Mouse (Mus musculus): ENCODE measurements at regions not wholly inside any gene's neighbourhood (a gene's known extent, or its start where the extent isn't known, plus 50 kb on each side); places are given as distances from the start of the nearest gene placed in this dataset.

DNA sequence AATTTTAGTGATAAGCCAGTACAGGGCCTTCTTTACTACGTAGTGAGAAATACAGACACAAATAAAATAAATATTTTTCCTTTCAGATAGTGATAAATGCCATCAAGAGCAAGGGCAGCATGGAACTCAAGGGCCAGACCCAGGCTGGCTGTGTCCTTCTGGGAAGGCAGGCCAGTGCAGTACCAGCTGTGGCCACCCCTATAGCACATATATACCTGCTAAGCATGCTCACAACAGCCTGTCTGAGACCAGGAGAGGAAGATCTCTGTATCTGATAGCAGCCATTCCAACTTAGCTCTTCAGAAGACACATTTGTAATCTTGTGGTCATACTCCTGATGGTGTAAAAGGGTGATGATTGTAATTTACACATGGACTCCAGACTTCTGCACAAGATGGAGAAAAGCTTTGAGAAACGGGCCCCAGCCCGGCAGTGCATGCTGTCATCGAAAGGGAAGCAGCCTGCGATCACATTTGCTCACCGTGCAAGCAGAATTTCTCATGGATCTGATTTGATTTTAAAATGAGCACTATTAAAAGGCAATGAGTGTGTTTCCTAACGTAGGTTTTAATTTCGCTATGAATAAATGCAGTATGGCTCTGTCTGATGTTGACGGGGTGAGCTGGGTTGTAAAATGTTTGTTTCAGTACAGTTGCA, 335.6 kb downstream of the Tmem38b start:
- DNase-seq (ENCODE audit: low read depth) = no peak

DNA sequence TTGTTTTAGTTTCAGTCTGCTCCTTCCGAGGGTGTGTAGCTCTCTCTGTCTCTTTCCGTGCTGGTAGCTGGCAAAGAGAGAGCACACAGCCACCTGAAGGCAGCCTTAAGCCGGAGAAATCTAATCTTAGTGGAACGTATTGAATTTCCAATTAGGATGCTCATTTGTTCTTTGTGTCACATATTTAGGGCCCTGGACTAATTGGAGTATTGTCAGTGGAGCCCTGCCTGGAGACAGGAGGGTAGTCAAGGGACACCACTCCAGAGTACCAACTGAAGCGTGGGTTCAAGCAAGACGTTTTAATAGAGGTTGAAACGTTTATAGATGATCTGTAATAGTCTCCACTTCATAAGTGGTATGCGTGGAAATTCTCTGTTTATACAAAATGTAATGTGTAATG, 336.5 kb downstream of the Tmem38b start:
- no peak for DNase-seq (ENCODE audit: low read depth)

- no peak for DNase-seq (ENCODE audit: low read depth)
Observed at GRCm38 (mm10) chr4:54170202-54170931, 344.5 kb downstream of the Tmem38b start.

DNA sequence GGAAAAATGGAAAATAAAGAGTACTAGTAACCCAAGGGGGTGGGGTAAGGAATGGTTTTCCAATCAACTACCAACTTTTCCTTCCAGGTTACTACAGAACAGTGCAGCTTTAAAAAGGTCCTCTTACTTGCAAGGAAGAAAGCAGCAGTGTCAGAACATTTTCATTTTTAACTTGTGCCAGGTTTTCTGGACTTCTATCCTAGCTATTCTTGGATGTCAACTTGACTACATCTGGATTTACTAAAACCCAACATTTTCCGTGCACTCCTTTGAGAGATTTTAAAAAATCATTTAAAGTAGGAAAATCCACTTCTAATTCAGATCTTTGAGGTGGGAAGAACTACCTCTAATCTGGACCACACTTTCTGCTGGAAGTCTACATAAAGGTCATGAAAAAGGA, 358.4 kb downstream of the Tmem38b start:
- no peak for DNase-seq (ENCODE audit: low read depth)

DNA sequence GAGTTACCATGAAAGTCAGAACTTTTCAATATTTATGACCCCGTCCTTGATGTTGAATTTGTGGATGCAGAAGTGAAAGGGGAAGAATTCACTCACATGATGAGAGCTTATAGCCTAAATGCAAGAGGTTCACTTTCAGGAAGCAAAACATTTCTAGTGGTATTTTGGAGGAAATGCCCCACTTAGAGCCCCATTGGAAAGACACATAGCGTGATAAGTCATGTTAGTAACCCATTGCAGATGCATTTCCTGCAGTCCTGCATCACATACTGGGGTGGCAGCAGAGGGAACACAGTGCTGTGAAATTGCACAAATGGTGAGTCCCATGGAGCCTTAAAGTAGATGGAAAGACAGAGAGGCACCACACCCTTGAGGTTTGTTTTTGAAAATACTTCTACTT, 369.9 kb downstream of the Tmem38b start:
- DNase-seq (ENCODE audit: low read depth) = no peak

DNA sequence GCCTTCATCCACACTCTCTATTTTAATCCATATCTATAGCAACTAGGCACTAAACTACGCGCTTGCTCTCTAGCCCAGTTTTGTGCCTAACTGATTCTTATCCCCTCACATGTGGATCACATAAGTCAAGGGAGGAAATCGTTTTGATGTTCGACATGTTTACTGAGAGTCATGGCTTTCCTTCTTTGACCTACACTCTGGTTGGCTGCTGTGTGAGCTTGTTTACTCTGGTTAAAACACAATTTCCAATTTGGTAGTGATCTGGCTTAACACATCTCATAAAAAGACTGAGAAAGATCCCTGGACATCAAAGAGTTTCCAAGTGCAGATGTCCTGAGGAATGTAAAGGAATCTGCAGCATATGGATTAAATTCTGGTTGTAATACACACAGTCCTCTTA, 376.6 kb downstream of the Tmem38b start:
- DNase-seq (ENCODE audit: low read depth) = no peak

DNA sequence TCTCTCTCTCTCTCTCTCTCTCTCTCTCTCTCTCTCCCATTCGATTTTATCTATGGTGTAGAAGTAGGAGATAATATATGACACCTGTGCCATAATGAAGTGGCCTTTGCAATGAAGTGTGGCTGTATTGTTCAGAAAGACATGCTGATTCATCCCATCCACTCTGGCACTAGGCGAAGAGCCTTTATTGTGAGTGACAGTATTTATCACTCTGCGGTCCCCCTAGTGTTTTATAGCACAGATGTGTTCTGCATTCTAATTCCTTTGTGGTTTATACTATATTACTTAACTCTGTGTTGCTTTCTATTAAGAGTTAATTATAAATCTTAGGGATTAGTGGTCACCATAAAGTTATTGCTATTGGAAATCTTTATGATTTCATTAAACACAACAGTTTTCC, 398.7 kb downstream of the Tmem38b start:
- DNase-seq (ENCODE audit: low read depth) = no peak

Measured in NIH3T3 (cell line).